Mouse (Mus musculus): ENCODE results near the gene Timp4. TPM values are rescaled to one million over a fixed set of nuclear protein-coding genes. Genes with fewer than 3 reads are reported as not detected.

The Timp4 gene
- polyA plus RNA-seq, 1 experiment from 2014 or later, result 19.6 TPM

- H3K4me3 ChIP-seq (replicated peaks; ENCODE audit: low read length), result no peak overlapping the region
- no peak overlapping the region for H3K27ac ChIP-seq
- no peaks in the 10 kb centered on the region for H3K27me3 ChIP-seq (ENCODE audit: control insufficient read depth, insufficient read depth, low read length)
- DNase-seq (ENCODE audit: low spot score) (no peak), ATAC-seq (ENCODE audit: low FRiP score) (no peak)
- peaks cover 12% of the 10 kb centered on the region; the same call in 1 of the 2 replicates for H3K36me3 ChIP-seq (replicated peaks; ENCODE audit: control insufficient read depth, insufficient read depth)
- no peaks in the 10 kb centered on the region for H3K9me3 ChIP-seq (ENCODE audit: control insufficient read depth, low read length)
- no peak overlapping the region for H3K9ac ChIP-seq
- no peaks in the 10 kb centered on the region for H3K4me1 ChIP-seq (replicated peaks; ENCODE audit: control insufficient read depth, insufficient read depth, low read length)
- 89% methylated on average over 10 of the region's 10 CpGs for WGBS
- no peak overlapping the region for H3K4me2 ChIP-seq (replicated peaks)
Measured at GRCm38 (mm10) chr6:115268551-115269385, 16.8 kb upstream of the Timp4 start.

GRCm38 (mm10) chr6:115267916-115268315 is 15.9 kb upstream of the Timp4 start:
- peaks cover 19% of the 10 kb centered on the region; the same call in 1 of the 2 replicates for H3K36me3 ChIP-seq (replicated peaks; ENCODE audit: control insufficient read depth, insufficient read depth)
- no peaks in the 10 kb centered on the region for H3K27me3 ChIP-seq (ENCODE audit: control insufficient read depth, insufficient read depth, low read length)
- 52% methylated on average over 2 of the region's 2 CpGs for WGBS

GRCm38 (mm10) chr6:115266791-115267190 is 14.8 kb upstream of the Timp4 start:
- WGBS, result 92% methylated on average over 5 of the region's 5 CpGs
- Histone ChIP-seq H3K36me3 (replicated peaks; ENCODE audit: control insufficient read depth, insufficient read depth) (peaks cover 24% of the 10 kb centered on the region; the same call in 1 of the 2 replicates), H3K9me3 (ENCODE audit: control insufficient read depth, low read length) (no peaks in the 10 kb centered on the region), H3K4me1 (replicated peaks; ENCODE audit: control insufficient read depth, insufficient read depth, low read length) (no peaks in the 10 kb centered on the region), H3K9ac (no peak overlapping the region), H3K27me3 (ENCODE audit: control insufficient read depth, insufficient read depth, low read length) (no peaks in the 10 kb centered on the region), H3K4me2 (replicated peaks) (no peak overlapping the region), H3K27ac (no peak overlapping the region), H3K4me3 (replicated peaks; ENCODE audit: low read length) (no peak overlapping the region)
- ATAC-seq (ENCODE audit: low FRiP score) (no peak), DNase-seq (ENCODE audit: low spot score) (no peak)

More at GRCm38 (mm10) chr6:115267916-115268315, 15.9 kb upstream of the Timp4 start:
- peak; percentile 79; the same call in 1 of the 2 replicates for ATAC-seq (ENCODE audit: low FRiP score)
- Histone ChIP-seq H3K4me3 (replicated peaks; ENCODE audit: low read length) (no peak overlapping the region), H3K9ac (no peak overlapping the region), H3K4me1 (replicated peaks; ENCODE audit: control insufficient read depth, insufficient read depth, low read length) (no peaks in the 10 kb centered on the region), H3K27ac (no peak overlapping the region), H3K4me2 (replicated peaks) (no peak overlapping the region), H3K9me3 (ENCODE audit: control insufficient read depth, low read length) (no peaks in the 10 kb centered on the region)
- peak; percentile 78 for DNase-seq (ENCODE audit: low spot score)

GRCm38 (mm10) chr6:115260507-115260906 is 8.5 kb upstream of the Timp4 start:
- no peaks in the 10 kb centered on the region for H3K9me3 ChIP-seq (ENCODE audit: control insufficient read depth, low read length)
- peaks cover 24% of the 10 kb centered on the region; the same call in 1 of the 2 replicates for H3K36me3 ChIP-seq (replicated peaks; ENCODE audit: control insufficient read depth, insufficient read depth)
- WGBS, result 90% methylated on average over 3 of the region's 3 CpGs
- ATAC-seq (ENCODE audit: low FRiP score) (no peak), DNase-seq (ENCODE audit: low spot score) (no peak)
- H3K9ac ChIP-seq, result no peak overlapping the region
- no peaks in the 10 kb centered on the region for H3K4me1 ChIP-seq (replicated peaks; ENCODE audit: control insufficient read depth, insufficient read depth, low read length)
- H3K4me2 ChIP-seq (replicated peaks), result no peak overlapping the region
- H3K27me3 ChIP-seq (ENCODE audit: control insufficient read depth, insufficient read depth, low read length), result no peaks in the 10 kb centered on the region
- H3K27ac ChIP-seq, result no peak overlapping the region
- H3K4me3 ChIP-seq (replicated peaks; ENCODE audit: low read length), result no peak overlapping the region

GRCm38 (mm10) chr6:115255171-115255570 is 3.2 kb upstream of the Timp4 start:
- H3K9me3 ChIP-seq (ENCODE audit: control insufficient read depth, low read length), result no peaks in the 10 kb centered on the region
- no peak overlapping the region for H3K4me3 ChIP-seq (replicated peaks; ENCODE audit: low read length)
- DNase-seq (ENCODE audit: low spot score) (no peak), ATAC-seq (ENCODE audit: low FRiP score) (no peak)
- H3K4me1 ChIP-seq (replicated peaks; ENCODE audit: control insufficient read depth, insufficient read depth, low read length), result no peaks in the 10 kb centered on the region
- no peak overlapping the region for H3K9ac ChIP-seq
- H3K36me3 ChIP-seq (replicated peaks; ENCODE audit: control insufficient read depth, insufficient read depth), result no peaks in the 10 kb centered on the region
- H3K27ac ChIP-seq, result no peak overlapping the region
- H3K27me3 ChIP-seq (ENCODE audit: control insufficient read depth, insufficient read depth, low read length), result no peaks in the 10 kb centered on the region
- 84% methylated on average over 3 of the region's 3 CpGs for WGBS
- H3K4me2 ChIP-seq (replicated peaks), result no peak overlapping the region

- Histone ChIP-seq H3K36me3 (replicated peaks; ENCODE audit: control insufficient read depth, insufficient read depth) (peaks cover 4% of the 10 kb centered on the region; the same call in 1 of the 2 replicates), H3K27ac (peak overlapping the region; percentile 9), H3K4me2 (replicated peaks) (peak overlapping the region; percentile 32), H3K4me3 (replicated peaks; ENCODE audit: low read length) (peak overlapping the region; percentile 6; the same call in 1 of the 2 replicates), H3K4me1 (replicated peaks; ENCODE audit: control insufficient read depth, insufficient read depth, low read length) (no peaks in the 10 kb centered on the region), H3K27me3 (ENCODE audit: control insufficient read depth, insufficient read depth, low read length) (no peaks in the 10 kb centered on the region), H3K9ac (no peak overlapping the region), H3K9me3 (ENCODE audit: control insufficient read depth, low read length) (no peaks in the 10 kb centered on the region)
- WGBS, result 4% methylated on average over 13 of the region's 13 CpGs
- peak; percentile 29 for DNase-seq (ENCODE audit: low spot score)
- peak; percentile 70; the same call in 1 of the 2 replicates for ATAC-seq (ENCODE audit: low FRiP score)
Measured at GRCm38 (mm10) chr6:115251531-115251985, 447 bp downstream of the Timp4 start.

- Histone ChIP-seq H3K9me3 (ENCODE audit: control insufficient read depth, low read length) (no peaks in the 10 kb centered on the region), H3K4me2 (replicated peaks) (no peak overlapping the region), H3K9ac (no peak overlapping the region), H3K27ac (no peak overlapping the region), H3K36me3 (replicated peaks; ENCODE audit: control insufficient read depth, insufficient read depth) (peaks cover 25% of the 10 kb centered on the region; the same call in 1 of the 2 replicates), H3K4me3 (replicated peaks; ENCODE audit: low read length) (no peak overlapping the region), H3K4me1 (replicated peaks; ENCODE audit: control insufficient read depth, insufficient read depth, low read length) (no peaks in the 10 kb centered on the region), H3K27me3 (ENCODE audit: control insufficient read depth, insufficient read depth, low read length) (no peaks in the 10 kb centered on the region)
- ATAC-seq (ENCODE audit: low FRiP score), result no peak
- WGBS, result 88% methylated on average over 3 of the region's 3 CpGs
- no peak for DNase-seq (ENCODE audit: low spot score)
Measured at GRCm38 (mm10) chr6:115245500-115246058, 6.4 kb downstream of the Timp4 start.

- H3K9ac ChIP-seq, result no peak overlapping the region
- H3K9me3 ChIP-seq (ENCODE audit: control insufficient read depth, low read length), result no peaks in the 10 kb centered on the region
- ATAC-seq (ENCODE audit: low FRiP score), result no peak
- no peak overlapping the region for H3K4me3 ChIP-seq (replicated peaks; ENCODE audit: low read length)
- no peaks in the 10 kb centered on the region for H3K27me3 ChIP-seq (ENCODE audit: control insufficient read depth, insufficient read depth, low read length)
- peaks cover 25% of the 10 kb centered on the region; the same call in 1 of the 2 replicates for H3K36me3 ChIP-seq (replicated peaks; ENCODE audit: control insufficient read depth, insufficient read depth)
- H3K4me2 ChIP-seq (replicated peaks), result no peak overlapping the region
- 74% methylated on average over 2 of the region's 2 CpGs for WGBS
- H3K27ac ChIP-seq, result no peak overlapping the region
- no peak for DNase-seq (ENCODE audit: low spot score)
- no peaks in the 10 kb centered on the region for H3K4me1 ChIP-seq (replicated peaks; ENCODE audit: control insufficient read depth, insufficient read depth, low read length)
Measured at GRCm38 (mm10) chr6:115244222-115244621, 7.8 kb downstream of the Timp4 start.

GRCm38 (mm10) chr6:115241939-115242338 is 10.1 kb downstream of the Timp4 start:
- ATAC-seq (ENCODE audit: low FRiP score) (no peak), DNase-seq (ENCODE audit: low spot score) (no peak)
- Histone ChIP-seq H3K36me3 (replicated peaks; ENCODE audit: control insufficient read depth, insufficient read depth) (peaks cover 22% of the 10 kb centered on the region; the same call in 1 of the 2 replicates), H3K27ac (no peak overlapping the region), H3K9ac (no peak overlapping the region), H3K9me3 (ENCODE audit: control insufficient read depth, low read length) (no peaks in the 10 kb centered on the region), H3K27me3 (ENCODE audit: control insufficient read depth, insufficient read depth, low read length) (no peaks in the 10 kb centered on the region), H3K4me3 (replicated peaks; ENCODE audit: low read length) (no peak overlapping the region), H3K4me1 (replicated peaks; ENCODE audit: control insufficient read depth, insufficient read depth, low read length) (no peaks in the 10 kb centered on the region), H3K4me2 (replicated peaks) (no peak overlapping the region)
- 77% methylated on average over 3 of the region's 3 CpGs for WGBS

All from hindbrain, embryonic 14.5 days (tissue).